Mouse (Mus musculus) MEL (cell line): ENCODE measurements at regions not wholly inside any gene's neighbourhood (a gene's known extent, or its start where the extent isn't known, plus 50 kb on each side); places are given as distances from the start of the nearest gene placed in this dataset.

Experiments
- DNase-seq: peaks from one replicate; pipeline ENCODE4 v3.0.0; 2011; ENCODE audit warnings: low read depth, low spot score
- H3K27ac ChIP-seq: 2 replicates; pipeline ENCODE4 v1.5.1; 2012; ENCODE audit warnings: low read depth, mild to moderate bottlenecking, control low read depth, low read length, moderate library complexity; ENCODE audit not compliant: control insufficient read depth
- H3K27me3 ChIP-seq, 2 experiments: fragments of 150-350 bp in 1 of 2; sonication (generic) in 1 of 2; 2 replicates each; pipeline ENCODE4 v1.6.1; 2012; ENCODE audit warnings: low read length in 2 of 2, mild to moderate bottlenecking in 2 of 2, improper control_type of control experiment in 1 of 2, moderate library complexity in 1 of 2; ENCODE audit not compliant: insufficient read depth in 2 of 2, control insufficient read depth in 1 of 2
- H3K36me3 ChIP-seq, 2 experiments: 2 replicates each; pipeline ENCODE4 v1.6.1; 2012 to 2014; ENCODE audit warnings: low read length in 2 of 2, improper control_type of control experiment in 1 of 2, inconsistent platforms in 1 of 2, mild to moderate bottlenecking in 1 of 2; ENCODE audit not compliant: insufficient read depth in 2 of 2, control insufficient read depth in 1 of 2
- H3K4me1 ChIP-seq, 2 experiments: fragments of 150-350 bp in 1 of 2; sonication (generic) in 1 of 2; 2 replicates each; pipeline ENCODE4 v1.6.1; 2012; ENCODE audit warnings: low read length in 2 of 2, improper control_type of control experiment in 1 of 2, mild to moderate bottlenecking in 1 of 2; ENCODE audit not compliant: insufficient read depth in 2 of 2, control insufficient read depth in 1 of 2
- H3K4me3 ChIP-seq, 2 experiments: fragments of 150-350 bp in 1 of 2; sonication (generic) in 1 of 2; 2 replicates each; pipeline ENCODE4 v1.5.1; 2012; ENCODE audit warnings: low read depth in 2 of 2, low read length in 2 of 2, mild to moderate bottlenecking in 2 of 2, moderate library complexity in 2 of 2, control low read depth in 1 of 2, improper control_type of control experiment in 1 of 2; ENCODE audit not compliant: control insufficient read depth in 1 of 2, insufficient read depth in 1 of 2
- H3K79me2 ChIP-seq: 2 replicates; pipeline ENCODE4 v1.6.1; 2012; ENCODE audit warnings: mild to moderate bottlenecking, low read length, moderate library complexity; ENCODE audit not compliant: control insufficient read depth, poor library complexity, insufficient read depth
- H3K9ac ChIP-seq: 2 replicates; pipeline ENCODE4 v1.6.1; 2012; ENCODE audit warnings: low read depth, mild to moderate bottlenecking, control low read depth, low read length, moderate library complexity; ENCODE audit not compliant: control insufficient read depth, poor library complexity, severe bottlenecking
- H3K9me3 ChIP-seq: fragments of 150-350 bp; sonication (generic); replicated peaks from 2 replicates; pipeline ENCODE4 v1.6.1; 2012; ENCODE audit warnings: mild to moderate bottlenecking, low read length, improper control_type of control experiment, moderate library complexity; ENCODE audit not compliant: insufficient read depth
- BHLHE40 ChIP-seq: IDR thresholded peaks from 2 replicates; pipeline ENCODE4 v1.6.1; 2012; ENCODE audit warnings: low read depth, mild to moderate bottlenecking, inconsistent platforms, low read length, improper control_type of control experiment, borderline replicate concordance
- CHD1 ChIP-seq: IDR thresholded peaks from 2 replicates; pipeline ENCODE4 v1.6.1; 2012; ENCODE audit warnings: low read depth, mild to moderate bottlenecking, inconsistent platforms, low read length, improper control_type of control experiment
- E2F4 ChIP-seq: IDR thresholded peaks from 2 replicates; pipeline ENCODE4 v1.6.1; 2011; ENCODE audit warnings: low read depth, low read length, improper control_type of control experiment, borderline replicate concordance
- EP300 ChIP-seq, 2 experiments: IDR thresholded peaks; 2 replicates each; pipeline ENCODE4 v1.6.1; 2011; ENCODE audit warnings: improper control_type of control experiment in 2 of 2, low read length in 2 of 2, low read depth in 1 of 2, mild to moderate bottlenecking in 1 of 2
- ETS1 ChIP-seq: IDR thresholded peaks from 2 replicates; pipeline ENCODE4 v1.6.1; 2012; ENCODE audit warnings: low read depth, mild to moderate bottlenecking, inconsistent platforms, low read length, improper control_type of control experiment, moderate library complexity
- GABPA ChIP-seq: IDR thresholded peaks from 2 replicates; pipeline ENCODE4 v1.6.1; 2012; ENCODE audit warnings: low read depth, mild to moderate bottlenecking, inconsistent platforms, low read length, improper control_type of control experiment, moderate library complexity
- GATA1 ChIP-seq: IDR thresholded peaks from 2 replicates; pipeline ENCODE4 v1.6.1; 2011; ENCODE audit warnings: low read depth, low read length, improper control_type of control experiment
- HCFC1 ChIP-seq: IDR thresholded peaks from 2 replicates; pipeline ENCODE4 v1.6.1; 2012; ENCODE audit warnings: low read depth, mild to moderate bottlenecking, inconsistent platforms, low read length, improper control_type of control experiment, moderate library complexity
- MAZ ChIP-seq: IDR thresholded peaks from 2 replicates; pipeline ENCODE4 v1.6.1; 2012; ENCODE audit warnings: low read depth, mild to moderate bottlenecking, inconsistent platforms, low read length, improper control_type of control experiment
- MXI1 ChIP-seq: IDR thresholded peaks from 2 replicates; pipeline ENCODE4 v1.6.1; 2011; ENCODE audit warnings: mild to moderate bottlenecking, low read depth, low read length, improper control_type of control experiment
- MYC ChIP-seq: IDR thresholded peaks from 2 replicates; pipeline ENCODE4 v1.6.1; 2011; ENCODE audit warnings: low read depth, mild to moderate bottlenecking, low read length, improper control_type of control experiment, moderate library complexity
- POLR2AphosphoS5 ChIP-seq: IDR thresholded peaks from 2 replicates; pipeline ENCODE4 v1.6.1; 2012; ENCODE audit warnings: low read depth, borderline replicate concordance, mild to moderate bottlenecking, inconsistent platforms, low read length, moderate library complexity, mixed read lengths
- RAD21 ChIP-seq: IDR thresholded peaks from 2 replicates; pipeline ENCODE4 v1.6.1; 2011; ENCODE audit warnings: mild to moderate bottlenecking, low read depth, low read length, improper control_type of control experiment
- TAL1 ChIP-seq: IDR thresholded peaks from 2 replicates; pipeline ENCODE4 v1.6.1; 2012; ENCODE audit warnings: mild to moderate bottlenecking, inconsistent platforms, low read length, moderate library complexity, mixed read lengths
- ZC3H11A ChIP-seq: IDR thresholded peaks from 2 replicates; pipeline ENCODE4 v1.6.1; 2012; ENCODE audit warnings: low read depth, mild to moderate bottlenecking, inconsistent platforms, low read length, improper control_type of control experiment
- ZMIZ1 ChIP-seq: IDR thresholded peaks from 2 replicates; pipeline ENCODE4 v1.6.1; 2012; ENCODE audit warnings: low read depth, mild to moderate bottlenecking, inconsistent platforms, low read length, improper control_type of control experiment, moderate library complexity
- ZNF384 ChIP-seq: IDR thresholded peaks from 2 replicates; pipeline ENCODE4 v1.6.1; 2012; ENCODE audit warnings: low read depth, mild to moderate bottlenecking, inconsistent platforms, low read length, improper control_type of control experiment

DNA sequence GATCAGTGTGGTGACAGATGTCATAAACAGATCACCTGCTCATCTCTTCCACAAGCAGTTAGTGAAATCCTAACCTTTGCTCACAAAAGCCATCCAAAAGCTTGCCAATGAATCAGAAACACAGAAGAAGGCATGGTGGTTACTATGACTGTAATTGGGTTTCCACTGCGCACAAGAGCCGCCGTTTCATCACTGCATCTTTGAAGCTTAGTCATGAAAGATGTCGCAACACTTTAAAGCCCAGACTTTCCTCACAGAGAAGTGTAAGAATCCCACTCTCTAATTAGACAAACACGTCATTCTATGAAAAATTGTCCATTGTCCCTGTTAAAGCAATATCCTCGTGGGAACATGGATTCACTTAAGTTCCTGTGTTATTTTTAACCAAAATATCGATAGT, 76.9 kb upstream of the Tmco5 start:
- Histone ChIP-seq H3K27ac (no peak overlapping the region), H3K4me1 (no peaks in the 10 kb centered on the region), H3K9me3 (no peaks in the 10 kb centered on the region), H3K4me3 (no peak overlapping the region), H3K27me3 (no peaks in the 10 kb centered on the region), H3K36me3 (no peaks in the 10 kb centered on the region), H3K79me2 (no peaks in the 10 kb centered on the region), H3K9ac (no peak overlapping the region)
- TF ChIP-seq HCFC1: no peak
- TF ChIP-seq POLR2AphosphoS5: no peak
- DNase-seq: no peak

DNA sequence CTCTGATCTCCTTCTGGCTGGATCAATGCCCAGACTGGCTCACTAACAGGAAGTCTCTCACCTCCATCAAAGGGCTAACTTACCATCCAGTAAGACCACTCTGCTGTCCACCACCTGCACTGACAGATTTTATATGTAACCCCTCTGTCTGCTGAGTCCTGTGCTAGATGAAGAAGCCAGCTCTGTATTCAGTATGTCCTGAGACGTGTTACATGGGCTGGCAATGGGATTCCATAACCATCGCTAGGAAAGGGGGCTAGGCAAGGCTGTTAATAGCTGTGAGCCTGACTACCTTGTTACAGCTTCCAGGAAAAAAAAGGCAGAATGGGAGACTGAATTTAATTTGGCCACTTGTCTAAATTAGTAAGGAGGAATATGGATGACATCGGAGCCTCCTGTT, 71.3 kb upstream of the Tmco5 start:
- H3K27ac ChIP-seq: no peak overlapping the region
- no peaks in the 10 kb centered on the region for H3K4me1 ChIP-seq
- no peaks in the 10 kb centered on the region for H3K27me3 ChIP-seq
- H3K36me3 ChIP-seq: no peaks in the 10 kb centered on the region
- no peak for TF ChIP-seq MYC
- TF ChIP-seq GABPA: no peak
- TF ChIP-seq BHLHE40: no peak
- no peak for TF ChIP-seq ZNF384
- no peak for TF ChIP-seq EP300 (IDR thresholded peaks at IDR 0.05; ENCODE audit: low read depth in 1 of 2, low read length in 2 of 2)
- no peak for TF ChIP-seq HCFC1
- no peak for TF ChIP-seq CHD1
- no peak for TF ChIP-seq E2F4
- TF ChIP-seq TAL1: no peak
- TF ChIP-seq, all 39 proteins: peak for 0
- no peak overlapping the region for H3K4me3 ChIP-seq
- DNase-seq: no peak
- H3K79me2 ChIP-seq: no peaks in the 10 kb centered on the region
- H3K9me3 ChIP-seq: no peaks in the 10 kb centered on the region
- H3K9ac ChIP-seq: no peak overlapping the region

GRCm38 (mm10) chr2:116807636-116808035, 70.9 kb upstream of the Tmco5 start:
- Histone ChIP-seq H3K36me3 (no peaks in the 10 kb centered on the region), H3K9ac (no peak overlapping the region), H3K27me3 (no peaks in the 10 kb centered on the region), H3K79me2 (no peaks in the 10 kb centered on the region), H3K9me3 (no peaks in the 10 kb centered on the region), H3K4me3 (no peak overlapping the region), H3K27ac (no peak overlapping the region), H3K4me1 (no peaks in the 10 kb centered on the region)
- TF ChIP-seq BHLHE40: no peak
- TF ChIP-seq ZC3H11A: no peak
- no peak for TF ChIP-seq ETS1
- no peak for TF ChIP-seq ZMIZ1
- TF ChIP-seq MAZ: no peak
- no peak for TF ChIP-seq GATA1
- no peak for TF ChIP-seq MXI1
- TF ChIP-seq RAD21: no peak
- no peak for DNase-seq
